Mouse (Mus musculus): Measurements from ENCODE around the gene Kif22. TPM values are rescaled to one million over a fixed set of nuclear protein-coding genes. Genes with fewer than 3 reads are reported as not detected.

The Kif22 gene
- total RNA-seq, 2 experiments from 2014 or later: 21.6 to 28.7 TPM

DNA sequence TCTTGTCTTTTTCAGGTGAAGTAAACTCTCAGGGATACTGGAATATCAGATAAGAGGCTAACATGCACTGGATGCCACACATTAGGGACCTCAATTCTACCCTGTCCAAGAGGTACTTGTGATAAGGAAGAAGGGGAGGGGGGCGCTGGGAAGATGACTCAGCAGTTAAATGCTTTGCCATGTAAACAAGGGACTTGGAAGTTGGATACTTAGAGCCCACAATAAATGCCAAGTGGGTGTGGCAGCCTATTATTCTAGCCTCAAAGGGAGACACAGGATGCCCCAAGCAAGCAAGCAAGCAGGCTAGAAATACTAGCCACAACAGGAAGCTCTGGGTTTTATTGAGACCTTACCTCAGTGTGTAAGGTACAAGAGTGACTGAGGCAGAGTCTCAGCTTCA is 11.0 kb downstream of the Kif22 start:
- no peak for DNase-seq

DNA sequence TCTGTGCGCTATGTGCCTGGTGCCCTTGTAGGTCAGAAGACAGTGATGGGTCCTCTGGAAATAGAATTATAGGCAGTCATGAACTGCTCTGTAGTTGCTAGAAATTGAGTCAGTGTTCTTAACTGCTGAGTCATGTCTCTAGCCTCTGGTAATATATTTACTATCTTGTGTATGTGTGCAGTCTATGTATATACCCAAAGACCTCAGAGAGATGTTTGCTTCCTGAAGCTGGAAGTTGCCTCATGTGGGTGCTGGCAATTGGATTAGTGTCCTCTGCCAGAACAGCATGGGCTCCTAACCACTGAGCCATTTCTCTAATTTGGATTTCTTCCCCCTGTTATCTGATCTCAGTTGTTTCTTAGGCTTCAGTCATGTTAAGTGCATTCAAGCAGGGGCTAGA is 12.1 kb downstream of the Kif22 start:
- DNase-seq: no peak

DNA sequence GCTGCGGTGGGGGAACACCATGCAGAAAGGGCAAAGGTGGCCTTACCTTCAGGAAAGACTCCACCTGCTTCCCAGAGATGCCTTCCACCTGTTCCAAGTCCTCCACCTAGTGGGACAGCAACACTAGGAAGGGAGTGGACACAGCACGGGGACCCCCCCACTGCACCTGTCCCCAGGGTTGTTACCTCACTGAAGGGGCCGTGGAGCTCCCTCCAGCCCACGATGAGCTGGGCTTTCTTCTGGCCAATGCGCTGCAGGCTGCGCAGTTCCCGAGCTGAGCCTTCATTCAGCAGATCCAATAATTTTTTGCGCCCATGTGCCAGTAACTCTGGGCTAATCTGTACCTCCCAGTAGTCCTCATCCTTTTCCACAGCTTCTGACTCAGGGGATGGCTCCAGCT is 14.4 kb downstream of the Kif22 start:
- DNase-seq: no peak

DNA sequence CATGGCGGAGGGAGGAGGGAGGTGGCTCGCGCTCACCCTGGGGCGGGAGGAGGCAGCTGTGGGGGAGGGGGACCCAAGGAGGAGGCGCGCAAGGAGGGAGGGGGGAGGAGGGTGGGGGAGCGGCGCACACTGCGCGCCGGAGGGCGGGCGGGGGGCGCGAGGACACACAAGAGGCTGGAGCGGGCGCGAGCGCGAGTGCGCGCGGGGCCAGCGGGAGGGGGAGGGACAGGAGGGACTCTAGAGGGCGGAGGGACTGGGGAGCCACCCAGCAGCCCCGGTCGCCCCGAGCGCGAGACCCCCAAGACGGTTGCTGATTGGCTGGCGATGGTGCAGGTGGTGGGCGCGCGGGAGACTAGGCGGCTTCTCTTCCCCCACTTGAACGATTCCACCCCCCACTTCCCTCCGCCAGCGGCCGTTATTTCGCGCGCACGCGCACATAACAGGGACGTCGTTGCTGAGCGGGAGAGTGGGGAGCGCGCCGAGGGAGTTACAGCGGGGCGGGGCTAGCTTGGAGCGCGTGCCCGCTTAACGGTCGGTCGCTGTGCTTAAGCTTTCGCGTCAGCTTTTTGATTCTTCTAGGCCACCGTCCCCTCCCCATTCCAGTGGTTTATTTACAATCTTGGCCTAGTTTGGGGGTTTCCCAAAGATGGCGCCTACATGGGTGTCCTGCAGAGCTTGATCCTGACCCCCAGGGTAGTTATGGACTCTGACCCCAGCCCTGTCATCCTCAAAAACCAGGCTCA is 15.1 kb downstream of the Kif22 start, which contains the start of gene Maz:
TSS of gene Maz (minus strand) at position 54 of the 743 bp plus-strand sequence.
- peak; percentile 99 for DNase-seq

DNA sequence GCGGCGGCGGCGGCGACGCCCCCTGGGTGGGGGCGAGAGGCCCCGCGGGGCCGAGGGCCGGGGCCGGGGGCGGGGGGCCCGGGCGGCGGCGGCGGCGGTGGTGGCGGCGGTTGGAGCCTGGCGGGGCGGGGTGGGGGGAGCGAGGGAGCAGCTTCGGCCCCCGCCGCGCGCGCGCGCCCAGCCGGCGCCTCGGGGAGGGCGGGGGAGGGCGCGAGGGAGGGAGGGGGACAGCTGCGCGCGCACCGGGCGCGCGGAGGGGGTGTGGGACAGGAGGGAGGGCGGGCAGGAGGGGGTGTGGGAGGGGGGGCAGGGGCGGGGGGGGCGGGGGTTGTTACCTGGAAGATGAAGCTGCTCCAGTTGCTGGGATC is 15.7 kb downstream of the Kif22 start:
- DNase-seq: peak; percentile 93

DNA sequence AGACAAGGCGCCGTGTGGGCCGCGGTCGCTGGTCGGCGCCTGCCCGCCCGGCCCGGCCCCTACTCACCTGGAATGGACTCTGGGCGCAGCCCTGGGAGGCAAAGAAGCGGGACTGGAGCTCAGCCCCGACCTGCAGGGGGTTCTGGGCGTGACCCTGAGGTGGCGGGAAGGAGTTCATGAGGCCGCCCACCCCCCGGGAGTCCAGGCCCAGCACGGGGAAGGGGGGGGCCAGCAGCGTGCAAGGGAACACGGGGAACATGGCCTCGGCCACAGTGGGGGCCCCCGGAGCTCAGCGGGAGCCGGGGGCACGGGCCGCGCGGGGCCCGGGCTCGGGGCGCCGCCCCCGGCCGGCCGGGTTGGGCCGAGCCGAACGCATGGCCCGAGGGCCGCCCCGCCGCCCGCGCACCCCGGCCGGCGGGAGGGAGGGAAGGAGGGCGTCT is 16.1 kb downstream of the Kif22 start:
- DNase-seq: peak; percentile 78

DNA sequence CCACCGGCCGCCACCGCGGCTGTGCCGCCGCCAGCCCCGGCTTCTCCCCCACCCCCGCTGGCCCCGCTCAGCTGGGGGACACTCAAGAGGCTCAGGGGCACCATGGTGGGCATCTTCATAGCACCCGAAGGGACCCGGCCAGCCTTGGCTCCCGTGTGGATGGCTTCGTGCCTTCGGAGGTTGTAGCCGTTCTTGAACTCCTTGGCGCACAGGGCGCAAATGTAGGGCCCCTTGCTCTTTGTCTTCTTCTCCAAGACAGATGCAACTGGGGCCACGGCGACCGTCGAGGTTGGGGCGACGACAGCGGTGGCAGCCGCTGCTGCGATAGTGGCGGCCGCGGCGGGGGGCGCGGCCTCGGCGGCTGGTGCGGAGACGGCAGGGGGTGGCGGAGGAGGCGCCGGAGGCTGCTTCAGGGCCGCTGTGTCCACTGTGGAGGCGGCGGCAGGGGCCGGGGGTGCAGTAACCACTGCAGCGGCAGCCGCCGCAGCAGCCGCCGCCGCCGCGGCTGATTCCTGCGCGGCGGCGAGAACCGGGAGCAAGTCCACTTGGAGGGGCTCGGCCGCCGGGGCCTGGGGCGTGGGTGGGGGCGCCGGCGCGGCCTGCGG is 16.6 kb downstream of the Kif22 start:
- DNase-seq: peak; percentile 74

DNA sequence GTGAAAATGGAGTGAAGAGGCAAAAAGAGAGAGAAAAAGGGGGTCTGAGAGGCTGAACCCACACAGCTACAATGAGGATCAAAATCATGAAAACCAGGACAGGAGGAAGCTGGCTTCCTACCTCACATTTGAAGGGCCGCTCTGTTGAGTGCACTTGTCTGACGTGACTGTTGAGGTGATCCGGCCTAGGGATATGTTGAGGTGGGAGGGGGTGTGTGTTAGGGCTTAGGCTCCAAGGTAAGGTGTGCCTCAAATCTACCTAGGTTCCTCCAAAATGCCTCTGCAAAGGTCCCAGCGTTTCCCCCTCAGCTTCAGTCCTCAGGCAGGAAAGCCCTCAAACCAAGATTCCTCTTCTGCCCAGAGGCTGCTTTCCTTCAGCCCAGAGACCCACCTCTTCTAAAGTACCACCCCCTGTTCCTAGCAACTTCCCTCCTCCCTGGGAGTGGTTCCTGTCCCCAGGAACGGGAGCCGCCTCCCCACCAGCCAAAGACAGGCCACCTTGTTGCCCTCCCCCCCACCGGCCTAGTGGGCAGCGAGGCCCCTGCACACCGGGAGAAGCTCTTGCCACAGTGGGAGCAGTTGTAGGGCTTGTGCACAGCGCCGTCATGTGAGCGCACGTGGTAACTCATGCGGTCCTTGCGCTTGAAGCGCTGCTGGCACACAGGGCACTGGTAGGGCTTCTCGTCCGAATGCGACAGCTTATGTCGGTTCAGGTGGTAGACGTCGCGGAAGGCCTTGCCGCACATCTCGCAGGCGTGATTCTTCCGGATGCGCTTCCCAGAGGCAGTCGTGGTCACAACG is 17.3 kb downstream of the Kif22 start:
- DNase-seq: peak; percentile 86

DNA sequence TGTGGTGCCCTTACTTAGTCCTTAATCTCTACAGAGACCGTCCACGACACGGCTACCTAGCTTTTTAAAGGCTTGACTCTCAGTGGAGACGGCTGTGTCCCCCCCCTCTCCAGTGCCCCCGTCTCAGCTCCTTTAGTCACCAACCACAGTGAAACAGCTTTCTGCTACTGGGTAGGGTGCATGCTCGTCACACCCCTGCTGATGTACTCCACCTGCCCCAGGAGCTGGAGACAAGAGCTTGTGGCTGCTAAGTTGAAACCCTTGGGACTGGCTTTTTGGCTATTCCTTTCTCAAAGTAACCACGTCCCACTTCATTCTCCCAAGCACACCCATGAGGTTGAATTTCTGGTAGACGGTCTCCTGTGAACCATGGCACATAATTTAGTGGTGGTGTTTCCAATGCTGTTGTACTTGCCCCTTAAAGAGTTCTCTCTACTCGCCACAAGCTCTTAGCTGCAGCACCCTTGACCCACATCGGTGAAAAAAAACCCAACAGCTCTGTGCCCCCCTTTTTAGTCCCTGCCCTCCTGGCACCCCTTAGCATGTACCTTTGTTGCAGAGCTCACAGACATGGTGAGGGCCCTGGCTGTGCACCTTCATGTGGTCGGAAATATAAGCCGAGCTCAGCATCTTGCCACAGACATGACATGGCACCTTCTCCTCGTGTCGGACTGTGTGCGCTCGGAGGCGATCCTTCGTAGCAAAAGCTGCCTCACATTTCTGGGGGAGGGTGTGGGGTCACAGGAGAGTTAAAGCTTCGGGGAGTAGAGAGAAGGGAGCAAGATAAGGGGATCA is 18.2 kb downstream of the Kif22 start:
- peak; percentile 25 for DNase-seq

DNA sequence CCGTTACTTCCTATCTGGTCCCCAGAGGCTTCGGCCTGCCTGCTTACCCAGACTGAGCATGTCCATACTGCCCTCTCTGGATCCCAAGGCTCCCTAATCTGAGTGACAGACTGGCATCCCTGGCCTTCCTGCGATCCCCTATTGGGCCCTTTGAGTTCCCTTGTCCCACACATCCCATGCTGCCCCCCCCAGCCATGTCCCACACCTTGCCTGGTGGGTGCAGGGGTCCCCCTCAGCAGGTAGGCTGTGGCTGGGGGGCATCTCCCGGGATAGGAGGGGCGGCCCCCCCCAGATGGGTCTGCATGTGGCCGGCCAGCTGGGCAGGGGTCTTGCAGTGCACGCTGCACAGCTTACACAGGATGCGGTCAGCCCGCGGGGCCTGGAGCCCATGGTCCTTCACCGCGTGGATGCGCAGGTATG is 19.0 kb downstream of the Kif22 start:
- DNase-seq: peak; percentile 24

DNA sequence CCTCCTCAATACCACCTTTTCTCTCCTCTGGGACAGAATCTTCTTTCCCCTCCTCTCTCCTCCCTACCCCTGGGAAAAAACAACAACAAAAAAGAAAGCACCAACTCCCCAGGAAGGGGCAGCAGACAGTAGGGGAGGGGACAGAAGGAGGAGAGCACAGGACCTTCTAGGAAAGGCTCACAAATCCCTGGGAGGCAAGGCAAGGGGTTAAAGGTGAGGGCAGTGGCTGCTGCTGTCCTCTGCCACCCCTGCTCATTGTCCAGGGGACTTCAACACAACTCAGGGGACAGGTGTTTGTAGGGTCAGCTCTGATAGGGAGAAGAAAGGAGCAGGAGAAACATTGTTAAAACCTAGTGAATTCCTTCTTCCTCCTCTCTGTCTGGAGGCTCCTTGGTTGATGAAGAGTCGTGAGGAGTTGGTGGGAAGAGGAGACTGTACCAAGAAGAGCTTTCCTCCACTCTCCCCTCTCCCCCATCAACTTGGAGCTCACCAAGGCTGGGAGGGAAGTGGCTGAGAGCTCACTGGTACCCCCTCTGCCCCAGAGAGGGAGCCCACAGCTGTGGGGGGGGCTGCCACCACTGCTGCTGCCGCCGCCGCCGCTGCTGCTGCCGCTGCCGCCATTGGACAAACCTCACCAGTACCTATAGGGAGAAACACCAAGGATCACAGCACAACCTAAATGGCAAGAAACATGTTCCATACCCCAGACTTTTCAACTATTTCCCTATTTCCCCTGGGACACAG is 19.6 kb downstream of the Kif22 start:
- no peak for DNase-seq

DNA sequence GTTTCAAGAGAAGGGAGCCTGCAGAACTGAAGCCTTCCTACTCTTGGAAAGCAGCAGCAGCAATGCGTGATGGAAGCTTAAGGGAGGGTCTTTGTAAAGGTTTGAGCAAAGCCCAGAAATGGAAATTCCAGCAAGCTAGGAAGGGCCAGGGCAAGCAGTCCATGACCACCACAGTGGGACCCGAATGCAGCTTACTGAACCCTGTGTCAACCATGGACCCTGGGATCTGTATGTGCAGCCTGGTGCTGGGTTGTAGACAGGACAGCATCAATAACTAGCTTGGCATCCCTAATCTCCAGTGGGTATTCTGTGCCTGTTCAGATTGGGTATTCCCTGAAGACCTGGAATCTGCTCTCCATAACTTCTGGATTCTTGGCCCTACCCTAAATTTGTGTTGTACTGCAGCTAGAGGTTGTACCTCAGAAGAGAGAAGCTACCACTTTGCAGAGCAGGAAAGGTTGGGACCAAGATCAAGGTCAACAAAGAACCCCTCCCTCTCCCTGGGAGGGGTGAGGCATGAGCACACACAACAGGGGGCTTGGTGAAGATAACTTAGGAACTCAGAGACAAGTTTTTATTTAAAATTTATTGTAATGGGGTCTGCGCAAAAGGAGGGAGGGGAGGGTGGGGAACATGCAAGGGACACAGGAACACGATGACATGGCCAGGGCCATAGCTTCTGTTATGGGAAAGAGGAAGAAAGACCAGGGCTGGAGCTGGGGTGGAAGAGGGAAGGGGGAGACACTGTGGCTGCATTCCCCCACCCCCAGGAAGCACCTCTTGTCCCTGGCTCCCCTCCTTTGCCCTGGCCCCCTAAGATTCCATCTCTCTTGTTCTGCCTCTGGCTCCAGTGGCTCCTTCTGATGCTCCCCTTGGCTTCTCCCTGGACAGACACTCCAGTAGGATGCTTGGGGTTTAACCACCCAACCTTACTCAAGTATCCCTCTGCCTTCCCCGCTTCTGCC is 20.4 kb downstream of the Kif22 start:
- DNase-seq: no peak

DNA sequence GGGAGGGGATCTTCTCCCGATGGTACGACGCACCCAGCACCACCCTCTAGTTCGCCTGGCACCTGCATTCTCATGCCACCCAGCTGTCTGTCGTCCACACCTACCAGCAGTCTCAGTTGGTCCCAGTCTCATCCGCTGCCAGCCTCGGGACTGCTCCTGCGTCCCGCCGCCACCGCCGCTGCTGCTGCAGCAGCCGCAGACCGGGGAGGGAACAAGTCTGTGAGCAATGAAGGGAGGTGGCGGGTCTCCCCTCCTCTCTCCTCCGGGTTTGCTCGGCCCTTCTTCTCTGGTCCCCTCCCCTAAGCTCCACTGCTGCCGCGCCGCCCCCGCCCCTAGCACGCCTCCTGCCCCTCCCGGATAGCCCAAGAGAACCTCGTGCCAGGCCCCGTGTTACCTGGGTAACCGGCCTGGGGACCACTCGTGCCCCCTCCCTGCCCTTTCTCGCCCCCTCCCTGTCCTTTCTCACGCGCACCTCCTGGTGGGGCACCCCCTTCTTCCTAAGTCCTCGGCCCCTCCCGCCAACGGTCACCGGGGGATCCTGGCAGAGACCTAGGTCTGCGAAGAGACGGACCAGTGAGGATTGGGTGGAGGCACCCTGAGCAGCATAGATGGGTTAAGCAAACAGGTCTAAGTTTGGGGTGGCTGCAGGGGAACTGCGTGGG is 21.2 kb downstream of the Kif22 start, which contains the start of the genes Gm42742 and Prrt2:
TSS of gene Gm42742 (minus strand) at position 197 of the 662 bp plus-strand sequence.
TSS of gene Prrt2 (minus strand) at position 311 of the 662 bp plus-strand sequence.
- DNase-seq: peak; percentile 73

DNA sequence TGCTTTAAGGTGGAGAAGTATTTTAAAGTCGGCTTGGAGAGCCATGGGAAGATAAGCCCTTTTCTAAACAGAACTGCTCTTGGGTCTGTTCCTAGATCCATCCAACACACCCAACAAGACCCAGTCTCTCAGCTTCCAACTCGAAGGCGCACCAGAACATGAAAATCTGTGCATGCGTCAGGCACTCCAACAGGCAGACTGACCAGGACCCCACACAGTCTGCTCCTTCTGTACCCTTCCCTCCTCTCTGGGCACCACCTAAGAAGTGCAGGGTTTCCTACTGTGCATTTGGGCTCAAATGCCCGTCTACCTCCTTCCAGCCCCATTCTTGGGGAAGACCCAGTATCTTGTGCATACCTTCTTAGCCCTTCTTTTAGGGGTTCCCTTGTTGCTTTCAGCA is 21.8 kb downstream of the Kif22 start:
- DNase-seq: no peak

DNA sequence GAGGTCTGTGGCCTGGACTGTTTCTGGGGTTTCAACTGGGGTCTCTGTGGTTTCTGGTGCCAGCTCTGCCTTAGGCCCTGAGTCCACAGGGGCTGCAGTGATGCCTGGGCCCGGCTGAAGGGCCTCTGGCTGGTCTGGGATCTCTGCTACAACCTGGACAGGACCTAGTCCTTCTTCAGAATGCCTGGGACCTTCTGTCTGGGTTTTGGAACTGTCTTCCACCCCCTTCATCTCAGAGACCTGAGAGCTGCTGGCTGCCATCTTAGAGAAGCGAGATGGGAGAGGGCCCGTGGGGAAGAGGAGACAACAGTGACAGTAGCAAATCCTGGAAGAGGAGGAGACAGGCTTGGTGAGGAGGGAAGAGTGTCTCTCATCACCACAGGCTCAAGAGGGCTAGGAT is 22.2 kb downstream of the Kif22 start:
- no peak for DNase-seq

DNA sequence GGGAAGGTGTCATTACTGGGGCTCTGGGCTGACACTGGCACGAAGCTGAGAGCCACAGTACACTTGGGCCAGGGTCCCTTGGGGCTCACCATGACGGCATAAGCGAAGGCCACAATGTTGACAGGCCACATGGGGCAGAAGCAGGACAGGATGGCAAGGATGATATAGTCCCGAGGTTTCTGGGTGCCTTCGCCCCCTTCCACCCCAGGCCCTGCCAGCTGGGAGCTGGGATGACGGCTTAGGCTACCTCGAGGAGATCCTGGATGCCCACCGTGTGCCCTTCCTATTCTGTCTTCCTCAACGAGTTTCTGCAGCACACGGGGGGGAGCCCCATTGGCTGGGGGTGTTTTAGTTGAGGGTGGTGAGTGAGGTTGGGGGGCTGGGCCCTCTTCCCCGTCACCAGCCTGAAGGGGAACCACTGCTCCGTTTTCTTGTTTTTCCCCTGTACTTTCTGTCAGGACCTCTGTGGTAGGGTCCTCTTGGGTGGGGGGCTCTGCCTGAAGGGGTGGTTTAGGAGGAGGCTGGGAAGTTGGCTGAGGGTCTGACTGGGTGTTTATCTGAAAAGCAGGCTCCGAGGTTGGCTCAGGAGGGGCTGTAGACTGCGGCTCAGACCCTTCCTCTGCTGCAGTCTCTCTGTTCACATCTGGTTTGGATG is 22.8 kb downstream of the Kif22 start:
- DNase-seq: no peak

DNA sequence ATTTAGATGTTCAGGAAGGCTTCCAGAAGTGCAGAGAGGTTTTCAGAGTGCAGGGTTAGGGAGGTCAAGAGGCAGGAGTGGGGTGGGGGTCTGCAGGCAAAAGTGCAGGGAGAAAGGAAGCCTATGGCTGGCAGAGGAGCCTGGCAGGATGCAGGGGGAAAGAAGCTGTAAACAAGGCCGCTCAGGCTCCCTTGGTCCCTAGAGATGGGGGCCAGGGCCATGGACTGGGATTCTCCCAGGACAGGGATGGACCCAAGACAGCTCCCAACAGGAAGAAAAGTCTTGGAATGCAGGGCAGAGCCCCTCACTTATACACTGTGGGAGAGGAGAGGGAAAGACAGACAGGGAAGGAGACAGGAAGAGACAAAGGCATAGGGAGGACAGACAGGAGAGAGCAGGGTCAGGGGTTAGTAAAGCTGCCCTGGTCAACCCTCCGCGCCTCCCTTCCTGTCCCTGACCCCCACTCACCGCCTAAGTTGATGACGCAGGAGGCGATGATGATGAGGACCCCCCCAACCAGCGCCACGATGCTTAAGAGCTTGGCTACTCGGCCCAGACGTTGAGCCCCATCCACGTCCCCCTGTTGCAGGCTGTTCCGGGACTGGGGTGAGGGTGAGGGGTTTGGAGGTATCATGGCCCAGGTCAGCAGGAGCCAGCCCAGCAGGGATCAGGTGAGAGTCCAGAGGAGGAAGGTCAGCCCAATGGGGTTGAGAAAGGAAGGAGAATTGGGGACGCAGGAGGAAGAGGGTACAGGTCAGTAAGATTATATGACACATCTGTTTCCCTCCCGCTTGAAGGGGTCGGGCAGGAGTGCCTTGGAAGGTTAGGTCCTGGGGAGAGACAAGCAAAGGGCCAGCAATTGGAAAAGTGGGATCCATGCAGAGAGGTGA is 23.6 kb downstream of the Kif22 start:
- DNase-seq: no peak

DNA sequence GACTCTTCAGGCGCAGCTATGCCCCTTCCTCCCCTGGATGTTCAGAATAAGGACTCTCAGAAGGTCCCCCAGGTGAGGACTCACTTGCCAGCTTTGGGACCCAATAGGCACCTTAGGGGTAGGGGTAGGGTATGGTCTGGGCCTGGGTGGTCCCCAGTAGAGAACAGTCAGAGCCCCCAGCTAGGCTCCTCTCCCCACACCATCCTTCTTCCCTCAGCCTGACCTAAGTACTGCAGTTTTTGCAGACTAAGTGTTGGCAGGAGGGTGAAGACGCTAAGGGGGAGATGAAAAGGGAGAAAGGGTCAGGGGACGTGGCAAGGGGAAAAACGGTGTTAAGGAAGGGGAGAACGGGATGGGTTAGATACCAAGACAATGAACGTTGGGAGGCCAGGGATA is 24.3 kb downstream of the Kif22 start:
- DNase-seq: no peak
